Mouse (Mus musculus): ENCODE data around the gene Scgb1c1. TPM values are rescaled to one million over a fixed set of nuclear protein-coding genes. Genes with fewer than 3 reads are reported as not detected.

Scgb1c1 gene
- polyA plus RNA-seq, 1 experiment, result 1.1 TPM

DNA sequence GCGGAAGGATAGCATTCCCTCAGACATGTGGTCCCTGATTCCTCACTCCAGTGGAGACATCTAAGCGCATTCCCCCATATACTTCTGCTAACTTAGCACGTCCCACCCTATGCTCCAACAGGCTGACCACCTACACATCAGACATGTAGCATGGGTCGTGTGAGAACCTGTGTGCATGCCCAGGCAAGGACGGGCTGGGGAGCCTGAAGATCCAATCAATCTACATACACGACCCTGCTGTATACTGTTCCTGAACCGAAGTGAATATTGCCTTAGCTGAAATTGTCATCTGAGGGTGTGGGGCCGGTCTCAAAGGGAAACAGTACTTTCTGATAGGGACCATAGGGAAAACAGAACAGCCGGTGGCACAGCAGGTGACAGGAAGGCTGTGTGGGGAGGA is 9.8 kb downstream of the Scgb1c1 start:
- Histone ChIP-seq H3K9me3 (no peaks in the 10 kb centered on the region), H3K36me3 (replicated peaks; ENCODE audit: low read length) (peaks cover 74% of the 10 kb centered on the region), H3K27me3 (replicated peaks) (no peaks in the 10 kb centered on the region), H3K4me1 (peaks cover 80% of the 10 kb centered on the region), H3K4me3 (replicated peaks) (peak overlapping the region; percentile 100)
- TF ChIP-seq GATA1 (IDR thresholded peaks at IDR 0.05; ENCODE audit: borderline replicate concordance, low read length) (no peak), FLI1 (IDR thresholded peaks at IDR 0.05; ENCODE audit: low read length) (no peak)

DNA sequence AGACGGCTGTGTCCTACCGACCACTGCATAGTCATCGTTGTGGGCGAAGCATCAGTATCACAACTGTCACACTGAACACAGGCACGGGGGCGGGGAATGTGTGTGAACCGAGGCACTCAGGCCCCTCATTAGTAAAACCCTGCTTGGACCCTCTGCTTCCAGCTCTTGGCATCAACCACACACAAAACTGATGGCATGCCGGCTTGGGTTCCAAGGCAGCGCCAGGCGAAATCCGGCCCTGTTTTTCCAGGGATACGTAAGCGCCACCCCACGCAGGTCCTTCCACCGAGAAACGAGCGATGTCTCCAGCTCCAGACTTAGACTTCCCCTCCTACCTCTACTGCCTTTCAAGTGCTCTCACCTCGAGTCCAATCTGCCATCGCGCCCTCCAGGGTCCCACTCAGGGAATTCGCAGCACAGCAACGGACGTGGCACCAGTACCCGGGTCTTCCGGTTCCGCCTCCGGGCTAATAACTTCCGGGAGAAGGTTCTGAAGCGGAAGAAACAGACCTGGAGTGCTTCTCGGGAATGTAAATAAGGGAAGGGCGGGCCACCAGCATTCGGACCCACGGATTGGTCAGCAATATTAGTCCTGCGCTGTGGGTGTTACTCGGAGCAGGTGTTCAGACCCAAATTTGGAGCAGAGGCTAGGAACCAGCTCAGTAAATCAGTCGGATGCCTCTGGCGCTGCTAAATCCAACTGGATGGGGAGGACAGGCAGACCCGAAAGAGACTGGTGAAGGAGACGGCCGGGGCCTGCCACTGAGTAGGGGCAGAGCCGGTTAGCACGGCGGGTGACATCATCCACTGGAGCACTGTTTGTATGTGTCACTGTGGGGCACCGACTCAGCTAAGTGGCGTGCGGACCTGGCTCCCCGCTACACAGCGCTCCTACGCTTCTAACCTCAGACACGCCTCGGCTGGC is 10.8 kb downstream of the Scgb1c1 start, which contains the start of gene Gm45785:
Gene Gm45785, minus strand, starts transcription at position 472 of the 925 bp plus-strand sequence.
- H3K27me3 ChIP-seq (replicated peaks), result no peaks in the 10 kb centered on the region
- H3K4me3 ChIP-seq (replicated peaks), result peak within 1 kb of the TSS; percentile 100
- H3K9me3 ChIP-seq, result no peaks in the 10 kb centered on the region
- peaks cover 82% of the 10 kb centered on the region for H3K4me1 ChIP-seq
- peaks cover 74% of the 10 kb centered on the region for H3K36me3 ChIP-seq (replicated peaks; ENCODE audit: low read length)
- TF ChIP-seq GATA1 (IDR thresholded peaks at IDR 0.05; ENCODE audit: borderline replicate concordance, low read length), result no peak
- peak; percentile 15; the same call in 1 of the 2 replicates for TF ChIP-seq FLI1 (IDR thresholded peaks at IDR 0.05; ENCODE audit: low read length)

DNA sequence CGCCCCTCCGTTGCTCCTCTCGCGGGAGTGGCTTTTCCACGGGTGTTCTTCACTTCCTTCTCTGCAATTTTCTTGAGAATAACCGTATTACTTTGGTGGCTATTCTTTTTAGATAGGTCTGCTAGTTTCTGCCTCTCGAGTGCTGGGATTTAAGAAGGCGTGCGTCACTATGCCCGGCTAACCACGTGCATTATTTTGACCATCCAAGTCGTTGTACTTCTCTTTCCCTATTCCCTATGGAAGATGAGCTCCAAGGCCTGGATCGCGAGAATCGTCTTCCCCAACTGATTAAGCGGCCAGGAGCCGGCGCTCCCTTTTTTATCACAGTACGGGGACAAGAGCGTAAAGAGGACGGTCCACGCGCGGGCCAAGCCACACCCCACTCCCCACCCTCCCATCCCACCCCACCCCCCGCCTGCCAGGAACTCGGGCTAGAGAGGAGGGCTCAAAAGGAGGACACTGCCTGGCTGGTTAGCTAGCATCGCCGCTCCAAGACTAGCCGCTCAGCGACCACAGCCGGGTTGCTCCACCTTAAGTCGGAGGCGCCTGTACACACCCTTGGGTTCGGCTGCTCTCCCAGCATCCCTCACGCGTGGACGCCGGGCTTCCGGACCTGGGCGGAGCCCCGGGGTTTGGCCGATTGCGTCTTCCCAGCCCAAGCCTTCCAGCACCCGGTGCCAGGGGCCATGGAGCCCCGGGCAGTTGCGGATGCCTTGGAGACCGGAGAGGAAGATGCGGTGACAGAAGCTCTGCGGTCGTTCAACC is 11.6 kb downstream of the Scgb1c1 start, which contains the start of gene Ric8a:
Gene Ric8a, plus strand, starts transcription at position 173 of the 765 bp plus-strand sequence.
- H3K4me3 ChIP-seq (replicated peaks), result peak within 1 kb of the TSS; percentile 100
- peaks cover 76% of the 10 kb centered on the region for H3K36me3 ChIP-seq (replicated peaks; ENCODE audit: low read length)
- peaks cover 84% of the 10 kb centered on the region for H3K4me1 ChIP-seq

GRCm38 (mm10) chr7:140857550-140858505 is 12.5 kb downstream of the Scgb1c1 start, which contains the start of gene Bet1l:
Bet1l (minus strand) TSS chr7:140857577.
- peaks cover 80% of the 10 kb centered on the region for H3K4me1 ChIP-seq
- H3K4me3 ChIP-seq (replicated peaks), result peak within 1 kb of the TSS; percentile 100
- no peaks in the 10 kb centered on the region for H3K9me3 ChIP-seq
- H3K27me3 ChIP-seq (replicated peaks), result no peaks in the 10 kb centered on the region
- TF ChIP-seq GATA1 (IDR thresholded peaks at IDR 0.05; ENCODE audit: borderline replicate concordance, low read length), result no peak
- peaks cover 76% of the 10 kb centered on the region for H3K36me3 ChIP-seq (replicated peaks; ENCODE audit: low read length)

More for the DNA sequence above, 11.6 kb downstream of the Scgb1c1 start, which contains the start of gene Ric8a:
- H3K9me3 ChIP-seq, result no peaks in the 10 kb centered on the region
- no peaks in the 10 kb centered on the region for H3K27me3 ChIP-seq (replicated peaks)
- no peak for TF ChIP-seq GATA1 (IDR thresholded peaks at IDR 0.05; ENCODE audit: borderline replicate concordance, low read length)
- TF ChIP-seq FLI1 (IDR thresholded peaks at IDR 0.05; ENCODE audit: low read length), result peak; percentile 31; the same call in 1 of the 2 replicates

GRCm38 (mm10) chr7:140858746-140859145 is 13.4 kb downstream of the Scgb1c1 start:
- H3K9me3 ChIP-seq, result no peaks in the 10 kb centered on the region
- peaks cover 73% of the 10 kb centered on the region for H3K4me1 ChIP-seq
- no peaks in the 10 kb centered on the region for H3K27me3 ChIP-seq (replicated peaks)
- H3K36me3 ChIP-seq (replicated peaks; ENCODE audit: low read length), result peaks cover 76% of the 10 kb centered on the region
- TF ChIP-seq GATA1 (IDR thresholded peaks at IDR 0.05; ENCODE audit: borderline replicate concordance, low read length), result no peak
- no peak for TF ChIP-seq FLI1 (IDR thresholded peaks at IDR 0.05; ENCODE audit: low read length)
- peak overlapping the region; percentile 100 for H3K4me3 ChIP-seq (replicated peaks)

DNA sequence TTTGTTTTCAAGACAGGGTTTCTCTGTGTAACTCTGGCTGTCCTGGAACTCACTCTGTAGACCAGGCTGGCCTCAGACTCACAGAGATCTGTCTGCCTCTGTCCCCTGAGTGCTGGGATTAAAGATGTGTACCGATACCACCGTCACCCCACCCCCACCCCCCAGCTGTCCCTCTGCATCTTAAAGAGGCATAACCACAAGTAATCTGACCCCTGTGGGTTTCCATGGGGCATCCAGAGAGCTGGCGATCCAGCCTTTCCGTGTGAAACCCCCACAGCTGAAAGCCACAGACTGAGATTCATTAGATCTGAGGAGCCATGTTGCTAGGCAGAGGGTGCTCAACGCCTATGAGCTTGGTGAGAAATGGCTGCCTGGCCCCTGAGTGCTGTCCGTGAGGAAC is 14.7 kb downstream of the Scgb1c1 start:
- Histone ChIP-seq H3K4me3 (replicated peaks) (no peak overlapping the region), H3K4me1 (peaks cover 67% of the 10 kb centered on the region), H3K36me3 (replicated peaks; ENCODE audit: low read length) (peaks cover 76% of the 10 kb centered on the region), H3K9me3 (no peaks in the 10 kb centered on the region), H3K27me3 (replicated peaks) (no peaks in the 10 kb centered on the region)
- TF ChIP-seq GATA1 (IDR thresholded peaks at IDR 0.05; ENCODE audit: borderline replicate concordance, low read length) (no peak), FLI1 (IDR thresholded peaks at IDR 0.05; ENCODE audit: low read length) (no peak)

DNA sequence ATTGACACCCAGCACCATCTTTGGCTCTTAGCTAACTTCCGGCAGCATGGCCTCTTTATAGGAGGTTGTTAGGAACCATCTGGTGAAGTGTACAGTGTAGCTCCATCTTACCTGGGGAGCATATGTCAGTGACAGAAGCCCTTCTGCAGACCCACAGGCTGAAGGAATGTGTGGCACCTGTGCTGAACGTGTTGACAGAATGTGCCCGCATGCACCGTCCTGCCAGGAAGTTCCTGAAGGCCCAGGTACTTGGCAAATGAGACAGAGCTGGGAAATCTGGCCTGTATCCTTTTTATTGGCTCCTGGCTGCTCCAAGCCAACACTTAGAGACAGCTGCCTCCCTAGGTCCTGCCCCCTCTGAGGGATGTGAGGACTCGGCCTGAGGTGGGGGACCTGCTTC is 15.4 kb downstream of the Scgb1c1 start:
- peaks cover 68% of the 10 kb centered on the region for H3K4me1 ChIP-seq
- H3K4me3 ChIP-seq (replicated peaks), result no peak overlapping the region
- no peaks in the 10 kb centered on the region for H3K9me3 ChIP-seq
- peaks cover 80% of the 10 kb centered on the region for H3K36me3 ChIP-seq (replicated peaks; ENCODE audit: low read length)
- TF ChIP-seq FLI1 (IDR thresholded peaks at IDR 0.05; ENCODE audit: low read length) (no peak), GATA1 (IDR thresholded peaks at IDR 0.05; ENCODE audit: borderline replicate concordance, low read length) (no peak)
- H3K27me3 ChIP-seq (replicated peaks), result no peaks in the 10 kb centered on the region

- Histone ChIP-seq H3K9me3 (no peaks in the 10 kb centered on the region), H3K4me3 (replicated peaks) (peak overlapping the region; percentile 12), H3K27me3 (replicated peaks) (no peaks in the 10 kb centered on the region), H3K36me3 (replicated peaks; ENCODE audit: low read length) (peaks cover 97% of the 10 kb centered on the region), H3K4me1 (peaks cover 72% of the 10 kb centered on the region)
- TF ChIP-seq GATA1 (IDR thresholded peaks at IDR 0.05; ENCODE audit: borderline replicate concordance, low read length) (no peak), FLI1 (IDR thresholded peaks at IDR 0.05; ENCODE audit: low read length) (no peak)
Measured at GRCm38 (mm10) chr7:140864761-140865160, 19.4 kb downstream of the Scgb1c1 start.

DNA sequence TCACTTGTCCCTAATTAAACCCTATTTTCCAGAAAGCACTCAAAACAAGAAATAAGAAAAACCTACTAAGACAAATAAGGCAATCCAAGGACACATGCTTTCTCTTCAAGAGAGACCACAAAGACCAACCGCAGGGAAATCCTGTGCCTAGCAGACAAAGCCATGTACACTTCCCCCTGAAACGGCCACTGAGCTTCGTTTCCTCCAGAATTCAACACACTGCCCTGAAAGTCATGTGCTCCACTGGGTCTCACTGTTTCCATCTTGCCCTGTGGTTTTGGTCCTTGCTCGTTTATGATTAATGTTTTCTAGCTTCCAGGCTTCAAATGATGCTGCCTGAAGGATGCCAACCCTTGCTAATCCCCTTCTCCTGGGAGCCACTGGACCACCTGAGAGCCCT is 28.9 kb downstream of the Scgb1c1 start:
- H3K4me3 ChIP-seq (replicated peaks), result peak overlapping the region; percentile 83
- peaks cover 94% of the 10 kb centered on the region for H3K36me3 ChIP-seq (replicated peaks; ENCODE audit: low read length)
- TF ChIP-seq FLI1 (IDR thresholded peaks at IDR 0.05; ENCODE audit: low read length) (0 out of 2 replicates have a peak, but pooled peaks have one; percentile 14), GATA1 (IDR thresholded peaks at IDR 0.05; ENCODE audit: borderline replicate concordance, low read length) (peak; percentile 14; the same call in 1 of the 3 replicates)

More for the DNA sequence above, 28.9 kb downstream of the Scgb1c1 start:
- no peaks in the 10 kb centered on the region for H3K9me3 ChIP-seq
- no peaks in the 10 kb centered on the region for H3K27me3 ChIP-seq (replicated peaks)
- peaks cover 96% of the 10 kb centered on the region for H3K4me1 ChIP-seq

Data from megakaryocyte, embryonic 14.5 days (primary cell).